Mouse (Mus musculus): ENCODE data around the gene Myh1. TPM values are rescaled to one million over a fixed set of nuclear protein-coding genes. Genes with fewer than 3 reads are reported as not detected.

Gene Myh1
- polyA plus RNA-seq, 1 experiment from 2014 or later = not detected

GRCm38 (mm10) chr11:67155650-67156049 is 44.2 kb upstream of the Myh1 start:
- WGBS = 92% methylated on average over 2 of the region's 2 CpGs
- H3K27ac ChIP-seq = no peak overlapping the region
- no peaks in the 10 kb centered on the region for H3K36me3 ChIP-seq (ENCODE audit: insufficient read depth, low read length)
- no peak overlapping the region for H3K4me3 ChIP-seq (replicated peaks; ENCODE audit: low read depth, low read length)
- H3K27me3 ChIP-seq (ENCODE audit: insufficient read depth, low read length) = no peaks in the 10 kb centered on the region
- no peak overlapping the region for H3K9ac ChIP-seq (ENCODE audit: low read depth, low read length)
- H3K9me3 ChIP-seq (replicated peaks; ENCODE audit: low read length) = no peaks in the 10 kb centered on the region
- H3K4me1 ChIP-seq (replicated peaks; ENCODE audit: insufficient read depth, low read length) = no peaks in the 10 kb centered on the region
- H3K4me2 ChIP-seq (ENCODE audit: low read length) = no peak overlapping the region
- ATAC-seq (replicated peaks; ENCODE audit: low FRiP score, low read depth) = no peak
- no peak for DNase-seq (ENCODE audit: low spot score)
- TF ChIP-seq CTCF (IDR thresholded peaks at IDR 0.05; ENCODE audit: low read depth) = no peak

GRCm38 (mm10) chr11:67160131-67160530 is 39.7 kb upstream of the Myh1 start:
- 92% methylated on average over 3 of the region's 3 CpGs for WGBS
- Histone ChIP-seq H3K27me3 (ENCODE audit: insufficient read depth, low read length) (no peaks in the 10 kb centered on the region), H3K9me3 (replicated peaks; ENCODE audit: low read length) (no peaks in the 10 kb centered on the region), H3K4me1 (replicated peaks; ENCODE audit: insufficient read depth, low read length) (no peaks in the 10 kb centered on the region), H3K27ac (no peak overlapping the region), H3K36me3 (ENCODE audit: insufficient read depth, low read length) (no peaks in the 10 kb centered on the region), H3K4me2 (ENCODE audit: low read length) (no peak overlapping the region), H3K9ac (ENCODE audit: low read depth, low read length) (no peak overlapping the region), H3K4me3 (replicated peaks; ENCODE audit: low read depth, low read length) (no peak overlapping the region)
- no peak for TF ChIP-seq CTCF (IDR thresholded peaks at IDR 0.05; ENCODE audit: low read depth)
- DNase-seq (ENCODE audit: low spot score) = no peak
- ATAC-seq (replicated peaks; ENCODE audit: low FRiP score, low read depth) = no peak

GRCm38 (mm10) chr11:67163701-67164100 is 36.2 kb upstream of the Myh1 start:
- Histone ChIP-seq H3K9me3 (replicated peaks; ENCODE audit: low read length) (no peaks in the 10 kb centered on the region), H3K9ac (ENCODE audit: low read depth, low read length) (no peak overlapping the region), H3K36me3 (ENCODE audit: insufficient read depth, low read length) (no peaks in the 10 kb centered on the region), H3K4me3 (replicated peaks; ENCODE audit: low read depth, low read length) (no peak overlapping the region), H3K27ac (no peak overlapping the region), H3K27me3 (ENCODE audit: insufficient read depth, low read length) (no peaks in the 10 kb centered on the region), H3K4me1 (replicated peaks; ENCODE audit: insufficient read depth, low read length) (no peaks in the 10 kb centered on the region), H3K4me2 (ENCODE audit: low read length) (no peak overlapping the region)
- no peak for DNase-seq (ENCODE audit: low spot score)
- ATAC-seq (replicated peaks; ENCODE audit: low FRiP score, low read depth) = no peak
- no peak for TF ChIP-seq CTCF (IDR thresholded peaks at IDR 0.05; ENCODE audit: low read depth)
- WGBS = 71% methylated on average over 4 of the region's 4 CpGs

- no peak overlapping the region for H3K9ac ChIP-seq (ENCODE audit: low read depth, low read length)
- no peak for TF ChIP-seq CTCF (IDR thresholded peaks at IDR 0.05; ENCODE audit: low read depth)
- no peak overlapping the region for H3K4me2 ChIP-seq (ENCODE audit: low read length)
- H3K4me1 ChIP-seq (replicated peaks; ENCODE audit: insufficient read depth, low read length) = no peaks in the 10 kb centered on the region
- ATAC-seq (replicated peaks; ENCODE audit: low FRiP score, low read depth) (no peak), DNase-seq (ENCODE audit: low spot score) (no peak)
- H3K27me3 ChIP-seq (ENCODE audit: insufficient read depth, low read length) = no peaks in the 10 kb centered on the region
- H3K27ac ChIP-seq = no peak overlapping the region
- no peaks in the 10 kb centered on the region for H3K9me3 ChIP-seq (replicated peaks; ENCODE audit: low read length)
- no peak overlapping the region for H3K4me3 ChIP-seq (replicated peaks; ENCODE audit: low read depth, low read length)
- no peaks in the 10 kb centered on the region for H3K36me3 ChIP-seq (ENCODE audit: insufficient read depth, low read length)
- WGBS = 42% methylated on average over 5 of the region's 5 CpGs
Measured at GRCm38 (mm10) chr11:67164851-67165250, 35.0 kb upstream of the Myh1 start.

GRCm38 (mm10) chr11:67169301-67169700 is 30.6 kb upstream of the Myh1 start:
- Histone ChIP-seq H3K27me3 (ENCODE audit: insufficient read depth, low read length) (no peaks in the 10 kb centered on the region), H3K4me1 (replicated peaks; ENCODE audit: insufficient read depth, low read length) (no peaks in the 10 kb centered on the region), H3K4me2 (ENCODE audit: low read length) (no peak overlapping the region), H3K9me3 (replicated peaks; ENCODE audit: low read length) (no peaks in the 10 kb centered on the region), H3K4me3 (replicated peaks; ENCODE audit: low read depth, low read length) (no peak overlapping the region), H3K9ac (ENCODE audit: low read depth, low read length) (no peak overlapping the region), H3K27ac (no peak overlapping the region), H3K36me3 (ENCODE audit: insufficient read depth, low read length) (no peaks in the 10 kb centered on the region)
- ATAC-seq (replicated peaks; ENCODE audit: low FRiP score, low read depth) (no peak), DNase-seq (ENCODE audit: low spot score) (no peak)
- WGBS = 56% methylated on average over 5 of the region's 5 CpGs
- no peak for TF ChIP-seq CTCF (IDR thresholded peaks at IDR 0.05; ENCODE audit: low read depth)

- H3K36me3 ChIP-seq (ENCODE audit: insufficient read depth, low read length) = no peaks in the 10 kb centered on the region
- H3K4me2 ChIP-seq (ENCODE audit: low read length) = no peak within 1 kb of the TSS
- H3K27me3 ChIP-seq (ENCODE audit: insufficient read depth, low read length) = no peaks in the 10 kb centered on the region
- DNase-seq (ENCODE audit: low spot score) (no peak), ATAC-seq (replicated peaks; ENCODE audit: low FRiP score, low read depth) (no peak)
- no peaks in the 10 kb centered on the region for H3K9me3 ChIP-seq (replicated peaks; ENCODE audit: low read length)
- H3K4me3 ChIP-seq (replicated peaks; ENCODE audit: low read depth, low read length) = no peak within 1 kb of the TSS
- no peak within 1 kb of the TSS for H3K9ac ChIP-seq (ENCODE audit: low read depth, low read length)
- WGBS = 80% methylated on average over 14 of the region's 14 CpGs
- H3K4me1 ChIP-seq (replicated peaks; ENCODE audit: insufficient read depth, low read length) = no peaks in the 10 kb centered on the region
- no peak within 1 kb of the TSS for H3K27ac ChIP-seq
- no peak for TF ChIP-seq CTCF (IDR thresholded peaks at IDR 0.05; ENCODE audit: low read depth)
Measured at GRCm38 (mm10) chr11:67170727-67171126, 29.1 kb upstream of the Myh1 start, which contains the start of gene Myh2. Gene Myh2 (plus strand): TSS chr11:67171027.

- Histone ChIP-seq H3K36me3 (ENCODE audit: insufficient read depth, low read length) (no peaks in the 10 kb centered on the region), H3K4me3 (replicated peaks; ENCODE audit: low read depth, low read length) (no peak overlapping the region), H3K4me2 (ENCODE audit: low read length) (no peak overlapping the region), H3K27me3 (ENCODE audit: insufficient read depth, low read length) (no peaks in the 10 kb centered on the region), H3K9ac (ENCODE audit: low read depth, low read length) (no peak overlapping the region), H3K27ac (no peak overlapping the region), H3K4me1 (replicated peaks; ENCODE audit: insufficient read depth, low read length) (no peaks in the 10 kb centered on the region), H3K9me3 (replicated peaks; ENCODE audit: low read length) (no peaks in the 10 kb centered on the region)
- no peak for DNase-seq (ENCODE audit: low spot score)
- WGBS = 89% methylated on average over 2 of the region's 2 CpGs
- no peak for ATAC-seq (replicated peaks; ENCODE audit: low FRiP score, low read depth)
- TF ChIP-seq CTCF (IDR thresholded peaks at IDR 0.05; ENCODE audit: low read depth) = no peak
Measured at GRCm38 (mm10) chr11:67172439-67172838, 27.4 kb upstream of the Myh1 start.

Data from kidney, postnatal 0 days (tissue).